Mouse (Mus musculus): Measurements from ENCODE around the gene Zfp574. TPM values are rescaled to one million over a fixed set of nuclear protein-coding genes. Genes with fewer than 3 reads are reported as not detected.

Zfp574 gene
- polyA plus RNA-seq, 1 experiment, result 36.6 TPM

DNA sequence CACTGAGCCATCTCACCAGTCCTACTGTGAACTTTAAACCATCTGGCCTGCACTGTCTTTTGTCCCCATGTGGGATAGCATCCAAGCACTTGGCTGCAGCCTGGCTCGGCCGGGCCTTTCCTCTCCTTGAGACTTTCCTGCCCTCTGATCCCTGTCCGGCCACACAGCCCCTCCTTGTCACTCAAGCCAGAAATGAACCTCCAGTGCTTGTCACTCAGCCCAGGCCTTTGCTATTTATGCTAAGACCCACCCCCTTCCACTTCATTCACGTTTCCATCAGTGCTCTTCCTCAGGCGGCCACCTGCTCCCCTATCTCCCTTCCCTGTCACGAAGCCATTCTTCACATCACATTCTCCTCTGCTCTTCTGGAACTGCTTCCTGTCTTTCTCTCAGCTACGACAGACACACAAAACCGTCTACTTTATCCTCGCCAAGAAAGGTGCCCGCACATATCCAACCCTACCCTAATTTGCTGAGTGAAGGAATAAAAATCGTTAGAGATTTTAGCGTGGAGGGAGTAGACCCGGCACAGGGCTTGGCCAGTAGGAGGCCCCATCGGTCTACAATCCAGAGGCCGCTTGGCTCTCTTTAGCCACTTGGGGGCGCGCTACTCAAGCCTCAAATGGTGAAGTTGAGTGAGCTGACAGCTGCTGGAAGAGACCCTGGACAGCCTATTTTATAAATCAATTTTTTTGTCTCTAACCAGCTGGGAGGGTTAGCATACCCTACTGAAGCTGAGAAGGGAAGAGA is 33.2 kb downstream of the Zfp574 start:
- Histone ChIP-seq H3K4me3 (ENCODE audit: insufficient read depth, low read length) (no peak overlapping the region), H3K27ac (ENCODE audit: insufficient read depth, low read length) (no peak overlapping the region), H3K4me1 (ENCODE audit: control insufficient read depth, insufficient read depth, low read length) (no peaks in the 10 kb centered on the region)
- TF ChIP-seq CTCF (IDR thresholded peaks at IDR 0.05; ENCODE audit: extremely low read depth, insufficient read depth, low read length) (peak; percentile 83), POLR2A (IDR thresholded peaks at IDR 0.05; ENCODE audit: extremely low read depth, insufficient read depth, low read length) (no peak)

DNA sequence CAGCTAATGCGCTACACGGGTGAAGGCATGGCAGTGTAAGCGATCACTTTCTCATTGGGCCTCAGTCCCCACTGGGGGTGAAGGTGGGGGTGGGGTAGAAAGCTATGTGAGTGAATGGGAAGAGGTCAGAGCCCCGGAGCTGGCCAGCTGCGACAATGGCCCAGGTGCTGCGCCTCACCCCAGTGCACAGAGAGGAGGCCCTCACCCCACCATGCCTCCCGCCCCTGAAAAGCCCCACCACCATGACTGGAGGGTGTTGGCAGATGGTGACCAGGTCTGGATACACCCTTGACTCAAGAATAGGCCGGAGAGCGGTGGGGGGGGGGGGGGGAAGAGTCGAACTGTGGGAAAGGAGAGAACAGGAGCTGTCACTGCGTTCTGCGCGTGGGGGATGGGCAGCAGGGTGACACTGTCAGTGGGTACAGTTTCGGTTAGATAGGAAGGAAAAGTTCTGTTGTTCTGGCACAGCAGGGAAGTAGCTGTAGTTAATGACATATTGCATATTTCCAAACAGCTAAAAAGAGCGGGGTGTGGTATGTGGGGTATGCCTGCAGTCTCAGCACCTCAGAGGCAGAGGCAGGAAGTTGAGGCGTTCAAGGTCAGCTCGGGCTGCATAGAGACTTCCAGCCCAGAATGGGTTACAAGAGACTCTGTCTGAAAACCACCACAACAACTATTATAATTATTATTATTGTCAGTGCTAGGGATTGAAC is 34.6 kb downstream of the Zfp574 start:
- TF ChIP-seq POLR2A (IDR thresholded peaks at IDR 0.05; ENCODE audit: extremely low read depth, insufficient read depth, low read length) (no peak), CTCF (IDR thresholded peaks at IDR 0.05; ENCODE audit: extremely low read depth, insufficient read depth, low read length) (no peak)
- Histone ChIP-seq H3K27ac (ENCODE audit: insufficient read depth, low read length) (no peak overlapping the region), H3K4me3 (ENCODE audit: insufficient read depth, low read length) (no peak overlapping the region), H3K4me1 (ENCODE audit: control insufficient read depth, insufficient read depth, low read length) (no peaks in the 10 kb centered on the region)

DNA sequence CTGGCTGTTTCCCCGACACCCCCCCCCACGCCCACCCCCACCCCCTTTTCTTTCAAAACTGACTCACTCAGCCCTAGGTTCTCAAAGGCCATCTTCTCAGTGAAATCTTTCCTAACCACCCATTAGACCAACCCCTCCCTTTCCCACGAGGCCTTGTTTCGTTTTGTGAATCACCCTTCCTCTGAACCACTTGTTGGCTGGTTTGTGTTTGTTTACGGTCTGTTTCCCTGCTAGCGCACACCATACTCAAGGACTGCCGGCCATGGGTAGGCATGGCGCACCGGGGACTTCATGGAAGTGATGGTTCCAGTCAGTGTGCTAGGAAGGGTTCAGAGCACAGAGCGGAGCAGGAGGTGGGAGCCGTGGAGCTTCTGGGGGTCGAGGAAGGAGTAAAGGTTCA is 37.0 kb downstream of the Zfp574 start:
- H3K27ac ChIP-seq (ENCODE audit: insufficient read depth, low read length), result no peak overlapping the region
- H3K4me3 ChIP-seq (ENCODE audit: insufficient read depth, low read length), result no peak overlapping the region
- no peaks in the 10 kb centered on the region for H3K4me1 ChIP-seq (ENCODE audit: control insufficient read depth, insufficient read depth, low read length)
- no peak for TF ChIP-seq CTCF (IDR thresholded peaks at IDR 0.05; ENCODE audit: extremely low read depth, insufficient read depth, low read length)
- TF ChIP-seq POLR2A (IDR thresholded peaks at IDR 0.05; ENCODE audit: extremely low read depth, insufficient read depth, low read length), result no peak

DNA sequence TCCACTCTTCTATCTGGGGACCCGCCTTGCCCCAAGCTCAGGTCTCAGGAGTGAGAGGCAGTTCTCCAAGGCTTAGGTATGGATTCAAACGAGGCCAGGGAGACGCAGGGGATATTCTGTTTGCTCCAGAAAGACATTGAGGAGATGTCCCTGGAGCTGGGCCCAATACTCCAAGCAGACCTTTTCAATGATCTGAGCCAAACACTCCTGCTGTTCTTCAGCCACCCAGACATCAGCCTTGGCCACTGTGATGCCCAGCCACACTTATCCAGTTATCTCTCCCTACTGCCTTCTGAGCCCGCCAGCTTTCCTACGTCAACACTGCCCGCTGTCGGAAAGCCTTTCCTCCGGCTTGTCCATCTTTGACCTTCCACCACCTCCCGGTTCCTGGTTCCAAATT is 38.0 kb downstream of the Zfp574 start:
- no peak for TF ChIP-seq CTCF (IDR thresholded peaks at IDR 0.05; ENCODE audit: extremely low read depth, insufficient read depth, low read length)
- no peak for TF ChIP-seq POLR2A (IDR thresholded peaks at IDR 0.05; ENCODE audit: extremely low read depth, insufficient read depth, low read length)
- no peak overlapping the region for H3K4me3 ChIP-seq (ENCODE audit: insufficient read depth, low read length)
- H3K27ac ChIP-seq (ENCODE audit: insufficient read depth, low read length), result no peak overlapping the region

DNA sequence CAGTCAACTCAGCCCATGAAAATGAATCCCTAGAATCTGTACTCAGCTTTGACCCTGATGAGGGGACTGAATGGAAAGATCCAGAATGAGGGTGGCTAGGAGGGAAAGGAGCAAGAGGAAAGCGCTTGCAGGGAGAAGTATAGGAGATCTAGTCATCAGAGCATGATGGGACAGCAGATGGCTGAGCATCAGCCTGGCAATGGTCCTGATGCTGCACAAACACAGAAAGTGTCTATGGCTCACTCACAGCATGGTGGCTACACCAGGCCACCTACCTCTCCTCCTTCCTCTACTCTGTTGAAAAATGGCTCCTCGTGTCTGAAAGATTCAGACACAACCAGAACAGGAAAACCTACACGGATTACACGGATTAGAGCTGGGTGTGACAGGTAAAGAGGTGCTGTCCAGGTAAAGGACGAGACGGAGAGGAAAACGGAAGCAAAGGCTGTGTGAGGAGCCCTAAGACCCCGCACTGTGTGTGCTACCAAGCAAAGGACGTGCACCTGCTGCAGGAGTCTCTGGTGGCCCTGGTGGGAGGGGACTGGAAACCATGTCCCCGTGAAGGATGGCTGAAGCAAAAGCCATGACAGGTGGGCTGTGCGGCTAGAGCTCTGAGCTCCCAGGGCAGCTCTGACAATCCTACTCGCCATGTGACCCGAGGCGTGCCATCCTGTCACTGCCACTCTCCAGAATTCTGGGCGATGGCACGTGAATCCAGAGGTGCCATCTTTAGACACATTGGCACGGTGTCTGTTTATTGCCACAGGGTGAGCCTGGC is 40.0 kb downstream of the Zfp574 start:
- TF ChIP-seq POLR2A (IDR thresholded peaks at IDR 0.05; ENCODE audit: extremely low read depth, insufficient read depth, low read length) (no peak), CTCF (IDR thresholded peaks at IDR 0.05; ENCODE audit: extremely low read depth, insufficient read depth, low read length) (no peak)
- Histone ChIP-seq H3K4me3 (ENCODE audit: insufficient read depth, low read length) (no peak overlapping the region), H3K27ac (ENCODE audit: insufficient read depth, low read length) (no peak overlapping the region), H3K4me1 (ENCODE audit: control insufficient read depth, insufficient read depth, low read length) (no peaks in the 10 kb centered on the region)

More for the DNA sequence above, 38.0 kb downstream of the Zfp574 start:
- no peaks in the 10 kb centered on the region for H3K4me1 ChIP-seq (ENCODE audit: control insufficient read depth, insufficient read depth, low read length)

DNA sequence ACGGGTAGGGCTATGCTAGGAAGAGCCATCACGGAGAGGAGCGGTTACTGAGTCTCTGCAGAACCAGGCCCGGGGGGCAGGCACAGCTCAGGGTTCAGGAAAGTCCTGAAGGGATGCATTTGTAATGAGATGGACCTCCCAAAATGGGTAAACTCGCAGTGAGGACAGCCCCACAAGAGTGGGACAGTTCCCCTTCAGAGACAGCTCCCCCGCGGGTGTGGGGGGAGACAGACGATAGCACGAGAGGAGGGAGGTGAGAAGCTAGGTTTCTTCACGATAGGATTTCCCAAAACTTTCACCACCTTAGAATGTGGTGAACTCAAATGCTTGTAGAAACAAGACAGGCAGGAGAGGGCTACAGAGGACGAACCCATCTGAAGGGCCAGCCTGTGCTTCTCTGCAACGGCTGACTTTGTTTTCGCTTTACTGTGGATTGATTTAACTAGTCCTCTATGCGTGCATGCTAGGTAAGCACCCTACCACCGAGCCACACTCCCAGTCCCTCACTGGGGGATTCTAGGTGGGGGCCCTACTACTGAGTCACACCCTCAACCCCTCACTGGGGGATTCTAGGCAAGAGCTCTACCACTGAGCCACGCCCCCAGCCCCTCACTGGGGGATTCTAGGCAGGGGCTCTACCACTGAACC is 40.7 kb downstream of the Zfp574 start:
- Histone ChIP-seq H3K4me3 (ENCODE audit: insufficient read depth, low read length) (no peak overlapping the region), H3K27ac (ENCODE audit: insufficient read depth, low read length) (no peak overlapping the region), H3K4me1 (ENCODE audit: control insufficient read depth, insufficient read depth, low read length) (no peaks in the 10 kb centered on the region)
- TF ChIP-seq CTCF (IDR thresholded peaks at IDR 0.05; ENCODE audit: extremely low read depth, insufficient read depth, low read length), result no peak
- TF ChIP-seq POLR2A (IDR thresholded peaks at IDR 0.05; ENCODE audit: extremely low read depth, insufficient read depth, low read length), result no peak

DNA sequence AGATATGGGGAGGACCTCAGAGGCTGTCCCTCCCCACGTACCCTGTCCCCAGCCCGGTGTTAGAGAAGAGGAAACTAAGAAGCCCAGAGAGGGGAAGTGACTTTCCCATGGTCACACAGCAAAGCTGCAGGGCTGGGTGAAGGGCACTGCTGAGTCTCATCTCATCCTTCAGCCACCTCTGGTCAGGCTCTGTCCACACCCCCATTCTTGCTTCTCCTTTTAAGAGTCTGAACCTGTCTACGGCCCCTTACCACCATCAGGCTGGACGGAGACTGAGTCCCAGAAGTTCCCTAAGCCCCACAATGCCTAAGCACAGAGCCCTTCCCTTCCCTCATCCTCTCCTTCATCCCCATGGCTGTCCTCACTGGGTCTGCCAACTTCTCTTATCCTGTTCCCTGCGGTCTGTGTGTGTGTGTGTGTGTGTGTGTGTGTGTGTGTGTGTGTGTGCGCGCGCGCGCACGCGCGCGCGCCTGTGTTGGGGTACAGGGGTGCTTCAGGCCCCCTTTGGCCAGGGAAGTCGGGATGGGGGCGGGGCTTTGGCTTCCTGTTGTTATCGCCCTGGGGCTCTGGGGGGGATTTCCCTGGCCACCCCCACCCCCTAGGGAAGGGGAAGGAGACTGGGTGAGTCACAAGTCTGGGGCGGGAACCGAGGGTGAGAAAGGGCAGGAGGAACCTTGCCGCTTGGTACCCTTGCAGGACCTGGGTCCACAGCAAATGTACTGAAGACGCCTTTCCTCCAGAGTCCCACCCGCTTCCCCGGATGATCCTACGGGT is 47.9 kb downstream of the Zfp574 start:
- Histone ChIP-seq H3K4me1 (ENCODE audit: control insufficient read depth, insufficient read depth, low read length) (0 out of 2 replicates have a peak, but pooled peaks cover 1% of the 10 kb centered on the region), H3K4me3 (ENCODE audit: insufficient read depth, low read length) (no peak overlapping the region), H3K27ac (ENCODE audit: insufficient read depth, low read length) (no peak overlapping the region)
- TF ChIP-seq POLR2A (IDR thresholded peaks at IDR 0.05; ENCODE audit: extremely low read depth, insufficient read depth, low read length) (no peak), CTCF (IDR thresholded peaks at IDR 0.05; ENCODE audit: extremely low read depth, insufficient read depth, low read length) (no peak)

DNA sequence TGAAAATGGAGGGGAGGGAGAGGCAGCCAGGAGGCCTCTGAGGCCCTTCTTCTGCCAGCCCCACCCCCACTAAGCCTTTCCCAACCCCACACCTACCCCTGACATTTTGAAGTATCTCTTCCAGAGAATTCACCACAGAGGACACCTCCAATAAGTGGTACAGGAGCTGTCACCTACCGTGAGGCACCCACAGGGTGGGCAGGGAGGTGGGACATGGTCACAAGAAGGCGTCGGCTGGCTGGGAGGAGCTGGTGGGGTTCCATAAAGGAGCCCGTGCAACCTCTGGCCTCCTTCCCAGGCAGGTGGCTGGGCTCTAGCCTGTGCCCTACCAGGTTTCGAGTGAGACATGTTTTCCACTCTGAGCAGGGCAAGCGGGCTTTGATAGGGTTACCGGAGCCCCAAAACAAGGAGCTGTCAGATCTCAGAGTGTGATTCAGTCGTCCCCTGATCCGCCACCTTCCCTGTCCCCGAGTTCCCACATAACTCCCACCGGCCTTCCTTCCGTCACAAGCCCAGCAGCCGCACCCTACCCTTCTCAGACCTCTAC is 48.9 kb downstream of the Zfp574 start:
- Histone ChIP-seq H3K4me3 (ENCODE audit: insufficient read depth, low read length) (no peak overlapping the region), H3K27ac (ENCODE audit: insufficient read depth, low read length) (no peak overlapping the region), H3K4me1 (ENCODE audit: control insufficient read depth, insufficient read depth, low read length) (0 out of 2 replicates have a peak, but pooled peaks cover 1% of the 10 kb centered on the region)
- TF ChIP-seq CTCF (IDR thresholded peaks at IDR 0.05; ENCODE audit: extremely low read depth, insufficient read depth, low read length), result no peak
- no peak for TF ChIP-seq POLR2A (IDR thresholded peaks at IDR 0.05; ENCODE audit: extremely low read depth, insufficient read depth, low read length)

All from cortical plate, adult 2 months (tissue).